Mouse (Mus musculus) neural tube, embryonic 11.5 days (tissue): ENCODE data around the gene Parvb. TPM values are rescaled to one million over a fixed set of nuclear protein-coding genes. Genes with fewer than 3 reads are reported as not detected.

Experiments used
- ATAC-seq: fragments of 200-750 bp; cut with Nextera tagmentation; 2 replicates; pipeline ENCODE4 v1.8.0; 2017; ENCODE audit warnings: moderate number of reproducible peaks, mild to moderate bottlenecking, moderate TSS enrichment, moderate library complexity; ENCODE audit not compliant: insufficient read depth, low FRiP score, low TSS enrichment
- DNase-seq: peaks from one replicate; pipeline ENCODE4 v3.0.0-alpha.2; 2015; ENCODE audit warnings: low spot score
- H3K27ac ChIP-seq: fragments of 300-500 bp; sonication (generic); 2 replicates; pipeline ENCODE4 v1.5.1; 2014; ENCODE audit warnings: low read depth, mild to moderate bottlenecking, low read length
- H3K27me3 ChIP-seq: fragments of 300-500 bp; sonication (generic); 2 replicates; pipeline ENCODE4 v1.6.1; 2014; ENCODE audit warnings: mild to moderate bottlenecking, low read length, mixed read lengths; ENCODE audit not compliant: control insufficient read depth, insufficient read depth
- H3K36me3 ChIP-seq: fragments of 300-500 bp; sonication (generic); 2 replicates; pipeline ENCODE4 v1.6.1; 2014; ENCODE audit warnings: mild to moderate bottlenecking, low read length, moderate library complexity, mixed read lengths; ENCODE audit not compliant: control insufficient read depth, insufficient read depth
- H3K4me1 ChIP-seq: fragments of 300-500 bp; sonication (generic); 2 replicates; pipeline ENCODE4 v1.6.1; 2014; ENCODE audit warnings: low read length, mixed read lengths; ENCODE audit not compliant: control insufficient read depth, insufficient read depth
- H3K4me2 ChIP-seq: fragments of 300-500 bp; sonication (generic); 2 replicates; pipeline ENCODE4 v1.6.1; 2014; ENCODE audit warnings: low read depth, mild to moderate bottlenecking, moderate library complexity
- H3K4me3 ChIP-seq: fragments of 300-500 bp; sonication (generic); 2 replicates; pipeline ENCODE4 v1.5.1; 2014; ENCODE audit warnings: low read depth, low read length
- H3K9ac ChIP-seq: fragments of 300-500 bp; sonication (generic); 2 replicates; pipeline ENCODE4 v1.6.1; 2014; ENCODE audit warnings: mild to moderate bottlenecking, low read length
- H3K9me3 ChIP-seq: fragments of 300-500 bp; sonication (generic); 2 replicates; pipeline ENCODE4 v1.6.1; 2016; ENCODE audit warnings: low read length; ENCODE audit not compliant: control insufficient read depth
- WGBS: fragments of 180-500 bp; shearing (Covaris S2); extraction: QIAGEN DNeasy Blood & Tissue Kit; methylation state at CpG from one replicate; pipeline ENCODE4 v1.1.7; 2014; 5-methylcytosine and 5-hydroxymethylcytosine counted together
- polyA plus RNA-seq: library from polyadenylated mRNA; unstranded; fragments of >200 nt; fragmentation: Nextera tagmentation; extraction: Ambion mirVana; gene quantifications from 2 replicates; pipeline ENCODE4 v1.2.1, GENCODE M21; 2014

Parvb gene
- polyA plus RNA-seq, 1 experiment from 2014 or later = 12.1 TPM

DNA sequence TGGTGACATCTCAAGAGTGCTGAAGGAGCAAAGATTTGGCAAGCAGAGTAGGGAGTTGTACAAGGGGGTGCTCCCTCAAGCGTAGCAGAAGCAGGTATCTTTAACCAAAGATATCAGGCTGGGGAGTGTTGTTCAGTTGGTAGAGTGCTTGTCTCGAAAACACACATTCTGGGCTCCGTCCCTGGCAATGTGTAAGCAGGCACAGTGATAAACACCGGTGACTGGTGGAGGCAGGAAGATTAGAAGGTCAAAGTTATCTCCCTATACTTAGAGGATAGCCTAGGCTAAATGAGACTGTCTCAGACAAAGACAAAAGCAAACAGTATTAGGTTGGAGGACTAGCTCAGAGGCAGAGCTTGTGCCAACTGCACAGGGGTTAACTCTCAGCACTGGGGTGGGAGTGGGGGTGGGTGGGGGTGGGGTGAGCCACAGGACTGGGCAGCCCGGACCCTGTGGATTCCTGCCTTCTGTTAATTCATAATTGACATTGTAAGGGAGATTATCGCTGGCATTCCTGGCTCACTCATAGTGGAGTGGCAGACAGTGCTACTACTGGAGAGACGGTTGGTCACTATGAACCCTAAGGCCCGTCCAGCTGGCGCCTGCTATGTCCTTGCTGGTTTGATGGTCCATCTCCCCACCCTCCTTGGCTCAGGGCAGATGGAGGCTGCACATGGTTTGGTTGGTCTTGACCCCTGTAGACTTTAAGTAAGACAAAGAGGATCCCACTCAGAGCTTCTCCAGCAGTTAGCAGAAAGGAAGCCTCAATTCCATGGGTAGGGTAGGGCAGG lies 79.6 kb downstream of the Parvb start:
- Histone ChIP-seq H3K4me1 (peaks cover 20% of the 10 kb centered on the region), H3K9me3 (no peaks in the 10 kb centered on the region), H3K27ac (no peak overlapping the region), H3K36me3 (no peaks in the 10 kb centered on the region), H3K27me3 (no peaks in the 10 kb centered on the region), H3K4me3 (no peak overlapping the region), H3K9ac (no peak overlapping the region), H3K4me2 (no peak overlapping the region)
- ATAC-seq (no peak), DNase-seq (no peak)
- 88% methylated on average over 9 of the region's 9 CpGs for WGBS

DNA sequence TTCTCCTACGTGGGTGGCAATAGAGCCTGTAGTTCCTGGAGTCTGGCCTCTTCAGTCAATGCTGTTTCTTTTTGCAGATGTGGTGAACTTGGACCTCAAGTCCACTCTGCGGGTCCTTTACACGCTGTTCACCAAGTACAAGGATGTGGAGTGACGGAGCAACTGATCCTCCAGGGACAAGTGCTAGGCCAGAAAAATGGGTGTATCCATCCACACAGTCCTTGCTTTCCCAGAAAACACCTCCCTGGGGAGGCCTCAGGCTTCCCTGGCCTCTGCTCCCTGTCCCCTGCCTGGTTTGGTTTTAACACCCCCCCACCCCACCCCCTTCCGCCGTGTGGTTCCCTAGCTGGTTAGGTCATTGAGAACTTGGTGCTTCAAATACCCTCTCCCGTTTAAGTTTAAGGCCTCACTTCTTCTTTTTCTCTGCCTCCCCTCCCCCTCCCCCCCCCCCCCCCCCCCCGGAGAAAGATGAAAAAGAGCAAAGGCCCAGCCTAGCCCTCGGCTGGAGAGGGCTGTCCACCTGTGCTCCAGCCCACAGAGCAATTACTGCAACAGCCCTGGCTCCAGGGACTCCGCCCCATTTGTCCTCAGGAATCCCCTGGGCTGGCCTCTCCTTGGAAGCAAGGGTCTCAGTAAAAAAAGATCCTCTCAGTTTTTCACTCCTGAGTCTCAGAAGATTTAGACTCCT lies 81.2 kb downstream of the Parvb start:
- Histone ChIP-seq H3K4me2 (no peak overlapping the region), H3K9me3 (no peaks in the 10 kb centered on the region), H3K27me3 (no peaks in the 10 kb centered on the region), H3K9ac (no peak overlapping the region), H3K4me1 (peaks cover 20% of the 10 kb centered on the region), H3K36me3 (no peaks in the 10 kb centered on the region), H3K4me3 (no peak overlapping the region), H3K27ac (0 out of 2 replicates have a peak overlapping the region, but pooled peaks have one; percentile 21)
- 42% methylated on average over 10 of the region's 10 CpGs for WGBS
- no peak for DNase-seq
- ATAC-seq = no peak

DNA sequence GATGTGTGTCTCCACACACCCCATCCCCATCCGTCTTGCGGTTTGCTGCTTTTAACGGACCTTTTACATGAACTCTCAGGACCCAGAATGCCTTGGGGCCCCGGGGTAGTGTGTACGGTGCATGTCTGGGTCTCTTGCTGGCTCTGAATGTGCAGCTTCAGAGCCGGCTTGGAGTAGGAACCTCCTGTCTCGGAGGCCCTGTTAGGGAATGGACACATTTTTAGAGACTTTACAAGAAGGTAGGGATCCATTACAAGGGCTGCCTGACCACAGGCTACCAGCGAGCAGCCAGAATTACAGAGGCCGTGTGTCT lies 81.7 kb downstream of the Parvb start:
- H3K27ac ChIP-seq = 0 out of 2 replicates have a peak overlapping the region, but pooled peaks have one; percentile 21

DNA sequence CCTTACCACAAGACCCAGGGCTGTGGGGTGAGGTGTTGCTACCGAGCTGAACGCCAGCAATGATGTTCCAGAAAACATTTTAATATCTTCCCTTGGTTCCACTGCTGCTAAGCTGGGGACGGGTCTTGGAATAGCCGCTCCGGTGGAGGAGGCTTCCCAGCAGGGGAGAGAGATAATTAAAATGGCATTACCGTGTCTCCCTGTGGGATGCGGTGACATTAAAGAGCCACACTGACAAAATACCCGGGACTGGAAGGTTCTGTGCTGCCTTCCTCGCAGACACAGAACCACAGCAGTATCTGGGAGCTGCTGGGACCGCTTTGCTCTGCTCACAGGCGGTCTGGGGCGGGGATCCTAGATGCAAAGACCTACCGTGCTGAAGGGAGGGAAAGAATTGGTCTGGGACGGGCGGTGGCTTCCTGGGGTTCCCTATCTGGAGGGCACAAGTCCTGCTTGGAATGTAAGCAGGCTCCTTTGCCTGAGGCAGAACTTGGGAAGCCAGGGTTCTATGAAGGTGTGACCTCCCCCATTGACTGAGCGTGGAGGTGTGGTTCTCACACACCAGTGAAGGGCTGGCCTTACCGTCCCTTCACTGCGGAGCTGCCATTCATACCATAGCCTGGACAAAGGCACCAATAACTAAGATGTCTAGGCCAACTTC lies 82.7 kb downstream of the Parvb start:
- Histone ChIP-seq H3K4me3 (no peak overlapping the region), H3K27ac (peak overlapping the region; percentile 44; the same call in 1 of the 2 replicates), H3K9ac (peak overlapping the region; percentile 1; the same call in 1 of the 2 replicates), H3K4me1 (peaks cover 20% of the 10 kb centered on the region), H3K4me2 (no peak overlapping the region), H3K9me3 (no peaks in the 10 kb centered on the region), H3K36me3 (no peaks in the 10 kb centered on the region), H3K27me3 (no peaks in the 10 kb centered on the region)
- 17% methylated on average over 18 of the region's 18 CpGs for WGBS
- DNase-seq = no peak
- ATAC-seq = no peak

More for the DNA sequence above, 81.7 kb downstream of the Parvb start:
- no peak for ATAC-seq
- peaks cover 20% of the 10 kb centered on the region for H3K4me1 ChIP-seq
- H3K9ac ChIP-seq = no peak overlapping the region
- no peaks in the 10 kb centered on the region for H3K36me3 ChIP-seq
- H3K4me3 ChIP-seq = no peak overlapping the region
- DNase-seq = no peak
- WGBS = 15% methylated on average over 9 of the region's 9 CpGs
- H3K27me3 ChIP-seq = no peaks in the 10 kb centered on the region
- H3K4me2 ChIP-seq = no peak overlapping the region
- no peaks in the 10 kb centered on the region for H3K9me3 ChIP-seq

- H3K9me3 ChIP-seq = no peaks in the 10 kb centered on the region
- H3K4me2 ChIP-seq = no peak overlapping the region
- H3K9ac ChIP-seq = no peak overlapping the region
- H3K36me3 ChIP-seq = no peaks in the 10 kb centered on the region
- H3K27me3 ChIP-seq = no peaks in the 10 kb centered on the region
- DNase-seq = no peak
- H3K27ac ChIP-seq = no peak overlapping the region
- 61% methylated on average over 15 of the region's 15 CpGs for WGBS
- H3K4me1 ChIP-seq = peaks cover 20% of the 10 kb centered on the region
- no peak overlapping the region for H3K4me3 ChIP-seq
- no peak for ATAC-seq
Observed at GRCm38 (mm10) chr15:84315276-84316046, 83.6 kb downstream of the Parvb start.

GRCm38 (mm10) chr15:84319393-84319792 lies 87.5 kb downstream of the Parvb start:
- ATAC-seq (no peak), DNase-seq (no peak)
- H3K9ac ChIP-seq = no peak overlapping the region
- no peaks in the 10 kb centered on the region for H3K9me3 ChIP-seq
- no peaks in the 10 kb centered on the region for H3K27me3 ChIP-seq
- H3K4me3 ChIP-seq = no peak overlapping the region
- H3K4me2 ChIP-seq = no peak overlapping the region
- 93% methylated on average over 4 of the region's 4 CpGs for WGBS
- no peaks in the 10 kb centered on the region for H3K36me3 ChIP-seq
- H3K4me1 ChIP-seq = peaks cover 4% of the 10 kb centered on the region
- H3K27ac ChIP-seq = no peak overlapping the region

DNA sequence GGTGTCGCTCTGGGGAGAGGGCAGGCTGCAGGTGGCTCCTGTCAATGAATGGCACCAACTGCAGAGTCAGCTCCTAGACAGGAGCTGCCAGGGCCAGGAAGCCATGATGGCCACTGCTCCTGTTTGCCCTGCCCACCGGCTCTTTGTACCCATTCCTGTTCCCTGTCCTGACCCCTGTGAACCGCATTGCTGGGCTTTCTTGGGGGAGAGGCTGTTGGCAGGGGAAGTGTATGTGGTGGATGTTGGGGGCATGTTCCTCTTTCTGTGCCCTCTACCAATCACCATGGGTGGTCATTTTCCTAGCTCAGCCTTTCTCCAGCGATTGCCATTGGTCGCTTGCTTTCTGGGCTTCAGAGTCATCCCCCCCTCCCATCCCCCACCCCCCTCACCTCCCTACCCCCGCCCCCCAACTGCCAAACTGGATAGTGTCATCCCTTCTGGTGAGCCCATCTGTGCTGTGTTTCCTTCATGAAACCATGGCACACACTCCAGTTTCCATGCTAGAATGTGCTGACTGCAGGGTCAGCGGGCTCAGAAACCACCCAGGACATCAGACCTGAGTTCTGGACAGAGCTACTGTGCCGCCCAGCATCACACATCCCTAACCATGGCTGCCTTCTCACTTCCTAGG lies 89.8 kb downstream of the Parvb start:
- Histone ChIP-seq H3K27me3 (no peaks in the 10 kb centered on the region), H3K27ac (no peak overlapping the region), H3K4me1 (no peaks in the 10 kb centered on the region), H3K4me2 (no peak overlapping the region), H3K36me3 (no peaks in the 10 kb centered on the region), H3K4me3 (no peak overlapping the region), H3K9me3 (no peaks in the 10 kb centered on the region), H3K9ac (no peak overlapping the region)
- ATAC-seq (no peak), DNase-seq (no peak)
- WGBS = 82% methylated on average over 7 of the region's 8 CpGs
